21 mouse cellular contexts compared by ENCODE assay signal in the genomic region with DNA sequence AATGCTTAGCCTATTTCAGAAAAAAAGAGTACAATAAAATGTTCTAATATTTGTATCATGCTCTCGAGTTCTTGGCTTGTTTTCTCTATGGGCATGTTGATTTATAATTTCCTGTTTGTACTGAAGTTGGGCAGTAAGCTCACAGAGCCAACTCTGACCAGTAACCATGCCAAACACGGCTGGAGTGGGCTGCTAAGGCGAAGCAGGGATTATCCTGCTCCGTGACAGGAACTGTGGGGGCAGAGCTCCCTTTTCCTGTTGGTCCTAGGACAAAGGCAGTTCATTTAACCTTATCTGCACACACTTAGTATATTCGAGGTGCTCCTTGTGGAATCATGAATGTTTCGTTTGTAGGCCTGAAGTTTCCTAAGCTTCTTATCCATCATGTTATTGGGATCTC. TPM values are rescaled to one million over a fixed set of nuclear protein-coding genes. Genes with fewer than 3 reads are reported as not detected.
DNase-seq lines count a peak whose midpoint lies in the region; ATAC-seq and TF ChIP-seq lines count a peak whose summit lies in the region.
"Had no signal": no experiment of that assay in that cellular context is flagged by ENCODE, and none has a peak within 500 bp of the region (broad histone marks: within the 10 kb centered on the region; RNA-seq: fewer than 3 reads in every experiment).

No protein-coding gene starts in this region.

- no peak overlapping the region for H3K9ac ChIP-seq in heart, postnatal 0 days (replicated peaks; ENCODE audit: low read depth, low read length)
- no peak overlapping the region for H3K9ac ChIP-seq in kidney, postnatal 0 days (ENCODE audit: low read depth, low read length)
- no peak overlapping the region for H3K9ac ChIP-seq in lung, embryonic 16.5 days (ENCODE audit: low read length)
- H3K9ac ChIP-seq: embryonic facial prominence, embryonic 12.5 days; liver, embryonic 15.5 days had no signal

- no peak for TF ChIP-seq EP300 in heart, postnatal 0 days (IDR thresholded peaks at IDR 0.05; ENCODE audit: low read depth)

- H3K4me1 ChIP-seq in heart, postnatal 0 days (ENCODE audit: control insufficient read depth, insufficient read depth): no peaks in the 10 kb centered on the region
- H3K4me1 ChIP-seq in kidney, postnatal 0 days (replicated peaks; ENCODE audit: insufficient read depth, low read length): no peaks in the 10 kb centered on the region
- no peaks in the 10 kb centered on the region for H3K4me1 ChIP-seq in lung, embryonic 16.5 days (replicated peaks; ENCODE audit: control insufficient read depth, insufficient read depth, low read length)
- H3K4me1 ChIP-seq: embryonic facial prominence, embryonic 12.5 days; liver, embryonic 15.5 days had no signal

- H3K36me3 ChIP-seq in heart, postnatal 0 days (replicated peaks; ENCODE audit: control insufficient read depth, insufficient read depth, low read length): no peaks in the 10 kb centered on the region
- no peaks in the 10 kb centered on the region for H3K36me3 ChIP-seq in kidney, postnatal 0 days (ENCODE audit: insufficient read depth, low read length)
- H3K36me3 ChIP-seq in lung, embryonic 16.5 days (ENCODE audit: control insufficient read depth, insufficient read depth, low read length): no peaks in the 10 kb centered on the region
- H3K36me3 ChIP-seq: embryonic facial prominence, embryonic 12.5 days; liver, embryonic 15.5 days had no signal

- H3K9me3 ChIP-seq in heart, postnatal 0 days (replicated peaks; ENCODE audit: control insufficient read depth, low read length): no peaks in the 10 kb centered on the region
- H3K9me3 ChIP-seq in kidney, postnatal 0 days (replicated peaks; ENCODE audit: low read length): no peaks in the 10 kb centered on the region
- H3K9me3 ChIP-seq in lung, embryonic 16.5 days (ENCODE audit: control insufficient read depth, low read length): no peaks in the 10 kb centered on the region
- H3K9me3 ChIP-seq: embryonic facial prominence, embryonic 12.5 days; liver, embryonic 15.5 days had no signal

- peak overlapping the region; percentile 53; the same call in 1 of the 2 replicates for H3K27ac ChIP-seq in heart, postnatal 0 days (ENCODE audit: low read depth)
- no peak overlapping the region for H3K27ac ChIP-seq in kidney, postnatal 0 days
- H3K27ac ChIP-seq in lung, embryonic 16.5 days (ENCODE audit: low read length): peak overlapping the region; percentile 52; the same call in 1 of the 2 replicates
- H3K27ac ChIP-seq: embryonic facial prominence, embryonic 12.5 days; heart, adult 2 months; liver, embryonic 15.5 days had no signal

- intact Hi-C loops in heart, postnatal 25 days (cut with DNase I): no loop called here

- 27% methylated on average over 6 of the region's 6 CpGs for WGBS in heart, postnatal 0 days
- WGBS in kidney, postnatal 0 days: 25% methylated on average over 6 of the region's 6 CpGs
- 25% methylated on average over 6 of the region's 6 CpGs for WGBS in lung, embryonic 16.5 days

- no peak for TF ChIP-seq CTCF in heart, postnatal 0 days (IDR thresholded peaks at IDR 0.05; ENCODE audit: low read depth)
- TF ChIP-seq CTCF in kidney, postnatal 0 days (IDR thresholded peaks at IDR 0.05; ENCODE audit: low read depth): no peak

- no peak for ATAC-seq in heart, postnatal 0 days (ENCODE audit: insufficient read depth, low read depth)
- ATAC-seq in kidney, postnatal 0 days (replicated peaks; ENCODE audit: low FRiP score, low read depth): no peak
- ATAC-seq in lung, embryonic 16.5 days (ENCODE audit: low read depth): peak; percentile 76
- no peak for ATAC-seq in CD4-positive, CD25-positive, alpha-beta regulatory T cell, adult 4 months
- ATAC-seq: intestine, embryonic 16.5 days had no signal

- no peaks in the 10 kb centered on the region for H3K27me3 ChIP-seq in heart, postnatal 0 days (ENCODE audit: control insufficient read depth, insufficient read depth, low read length)
- H3K27me3 ChIP-seq in kidney, postnatal 0 days (ENCODE audit: insufficient read depth, low read length): no peaks in the 10 kb centered on the region
- H3K27me3 ChIP-seq in lung, embryonic 16.5 days (ENCODE audit: control insufficient read depth, insufficient read depth, low read depth, low read length): no peaks in the 10 kb centered on the region
- H3K27me3 ChIP-seq: embryonic facial prominence, embryonic 12.5 days; liver, embryonic 15.5 days had no signal

- H3K4me3 ChIP-seq in heart, postnatal 0 days (ENCODE audit: low read depth, low read length): no peak overlapping the region
- H3K4me3 ChIP-seq in kidney, postnatal 0 days (replicated peaks; ENCODE audit: low read depth, low read length): no peak overlapping the region
- no peak overlapping the region for H3K4me3 ChIP-seq in lung, embryonic 16.5 days (ENCODE audit: low read length)
- H3K4me3 ChIP-seq: embryonic facial prominence, embryonic 12.5 days; heart, adult 2 months; liver, embryonic 15.5 days; myocyte had no signal

- H3K4me2 ChIP-seq in heart, postnatal 0 days (ENCODE audit: low read depth, low read length): no peak overlapping the region
- no peak overlapping the region for H3K4me2 ChIP-seq in kidney, postnatal 0 days (ENCODE audit: low read length)
- H3K4me2 ChIP-seq in lung, embryonic 16.5 days (ENCODE audit: low read depth, low read length): no peak overlapping the region
- H3K4me2 ChIP-seq: embryonic facial prominence, embryonic 12.5 days; liver, embryonic 15.5 days; midbrain, embryonic 11.5 days had no signal

- no peak for DNase-seq in heart, postnatal 0 days (ENCODE audit: low spot score)
- no peak for DNase-seq in heart, postnatal 25 days (ENCODE audit: low spot score)
- peak; percentile 46 for DNase-seq in adrenal gland, postnatal 14 days
- peak; percentile 12 for DNase-seq in kidney, postnatal 0 days (ENCODE audit: low spot score)
- DNase-seq in testis, postnatal 14 days (ENCODE audit: low spot score): no peak
- no peak for DNase-seq in right cerebral cortex, postnatal 14 days
- DNase-seq: cerebellum, postnatal 25 days; heart, adult 2 months; thymus, adult 2 months had no signal

RNA-seq across cellular contexts. Expression of a gene that starts 6.8 kb away (rescaled TPM):
- not detected in 2 replicates for total RNA-seq in heart, postnatal 0 days (2014; rRNA removed; ENCODE audit: low replicate concordance)
- not detected in 2 replicates for polyA plus RNA-seq in heart, postnatal 0 days (2015; fragmentation: Nextera tagmentation; extraction: Ambion mirVana)
- total RNA-seq in heart, postnatal 25 days (2021): not detected
- not detected in 2 replicates for total RNA-seq in adrenal gland, postnatal 14 days (2021)
- polyA plus RNA-seq in kidney, postnatal 0 days (2015; fragmentation: Nextera tagmentation; extraction: Ambion mirVana): not detected in 2 replicates
- polyA plus RNA-seq in lung, embryonic 16.5 days (2015; fragmentation: Nextera tagmentation; extraction: Ambion mirVana): not detected in 2 replicates
- polyA plus RNA-seq in CD4-positive, CD25-positive, alpha-beta regulatory T cell, adult 4 months (2017; shearing (Covaris generic)): not detected
- total RNA-seq: heart, adult 2 months; hematopoietic stem cell, adult 5-6 weeks; layer of hippocampus, postnatal 25 days; MEL had no signal
- polyA plus RNA-seq: embryonic facial prominence, embryonic 12.5 days; forebrain, embryonic 11.5 days; heart, adult 2 months; intestine, embryonic 16.5 days; limb, embryonic 11.5 days; liver, embryonic 15.5 days; midbrain, embryonic 11.5 days; myocyte; thymus, adult 2 months had no signal

RNA-seq across cellular contexts. Expression of a gene that starts 19.2 kb away (rescaled TPM):
- total RNA-seq in heart, postnatal 0 days (2014; rRNA removed; ENCODE audit: low replicate concordance): not detected in 2 replicates
- 0.44 TPM in 1 of 2 replicates, not detected in the other for polyA plus RNA-seq in heart, postnatal 0 days (2015; fragmentation: Nextera tagmentation; extraction: Ambion mirVana)
- under 1 TPM; 0.18 to 0.22 TPM for total RNA-seq in heart, postnatal 25 days (2021)
- total RNA-seq in adrenal gland, postnatal 14 days (2021): 0.41 and 1.2 TPM in 2 replicates
- 1.1 and 1.3 TPM in 2 replicates for polyA plus RNA-seq in kidney, postnatal 0 days (2015; fragmentation: Nextera tagmentation; extraction: Ambion mirVana)
- 11.1 and 13.2 TPM in 2 replicates for polyA plus RNA-seq in lung, embryonic 16.5 days (2015; fragmentation: Nextera tagmentation; extraction: Ambion mirVana)
- not detected for polyA plus RNA-seq in CD4-positive, CD25-positive, alpha-beta regulatory T cell, adult 4 months (2017; shearing (Covaris generic))
- total RNA-seq: hematopoietic stem cell, adult 5-6 weeks; MEL had no signal
- polyA plus RNA-seq: liver, embryonic 15.5 days had no signal

RNA-seq across cellular contexts. Expression of a gene that starts 29.0 kb away (rescaled TPM):
- 20.8 and 33.0 TPM in 2 replicates for total RNA-seq in heart, postnatal 0 days (2014; rRNA removed; ENCODE audit: low replicate concordance)
- 107 and 112 TPM in 2 replicates for polyA plus RNA-seq in heart, postnatal 0 days (2015; fragmentation: Nextera tagmentation; extraction: Ambion mirVana)
- total RNA-seq in heart, postnatal 25 days (2021): 10 to 100 TPM; 57.9 to 59.8 TPM
- total RNA-seq in adrenal gland, postnatal 14 days (2021): 15.8 and 17.7 TPM in 2 replicates
- 73.0 and 80.3 TPM in 2 replicates for polyA plus RNA-seq in kidney, postnatal 0 days (2015; fragmentation: Nextera tagmentation; extraction: Ambion mirVana)
- polyA plus RNA-seq in lung, embryonic 16.5 days (2015; fragmentation: Nextera tagmentation; extraction: Ambion mirVana): 46.8 and 49.5 TPM in 2 replicates
- polyA plus RNA-seq in CD4-positive, CD25-positive, alpha-beta regulatory T cell, adult 4 months (2017; shearing (Covaris generic)): 10 to 100 TPM; 65.5 to 69.1 TPM

Comparison
In these comparisons a context has a peak if more than half of its experiments do, and no peak if none do; other contexts are left out.
1. DNase-seq: peak in adrenal gland, postnatal 14 days (single experiment) and kidney, postnatal 0 days (single experiment); none in heart, postnatal 0 days (single experiment), heart, postnatal 25 days (single experiment), testis, postnatal 14 days (single experiment) and right cerebral cortex, postnatal 14 days (single experiment).